Mouse (Mus musculus) urinary bladder, postnatal 14 days (tissue): ENCODE data around the gene Itgb5.

Experiments
- DNase-seq: peaks from one replicate; pipeline ENCODE4 v3.0.0; 2021; ENCODE audit warnings: low spot score

The Itgb5 gene

DNA sequence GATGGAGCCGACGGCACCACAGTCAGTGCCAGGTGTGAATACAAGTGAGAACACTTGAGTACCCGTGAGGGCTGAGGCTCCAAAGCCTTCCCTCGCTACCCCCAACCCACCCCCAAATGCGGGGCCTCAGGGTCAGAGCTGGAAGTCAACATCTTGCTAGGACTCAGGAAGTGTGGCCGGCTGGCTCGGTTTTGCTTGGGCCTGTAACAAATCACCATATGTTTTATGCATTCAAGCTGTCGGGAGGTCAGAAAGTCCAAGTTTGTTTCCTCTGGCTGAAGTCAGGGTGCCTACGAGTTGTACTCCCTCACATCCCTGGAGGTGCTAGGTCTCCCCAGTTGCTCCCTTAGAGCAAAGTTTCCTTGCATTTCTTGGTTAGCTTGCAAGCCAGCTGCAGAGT is 110.2 kb downstream of the Itgb5 start:
- DNase-seq, result no peak

DNA sequence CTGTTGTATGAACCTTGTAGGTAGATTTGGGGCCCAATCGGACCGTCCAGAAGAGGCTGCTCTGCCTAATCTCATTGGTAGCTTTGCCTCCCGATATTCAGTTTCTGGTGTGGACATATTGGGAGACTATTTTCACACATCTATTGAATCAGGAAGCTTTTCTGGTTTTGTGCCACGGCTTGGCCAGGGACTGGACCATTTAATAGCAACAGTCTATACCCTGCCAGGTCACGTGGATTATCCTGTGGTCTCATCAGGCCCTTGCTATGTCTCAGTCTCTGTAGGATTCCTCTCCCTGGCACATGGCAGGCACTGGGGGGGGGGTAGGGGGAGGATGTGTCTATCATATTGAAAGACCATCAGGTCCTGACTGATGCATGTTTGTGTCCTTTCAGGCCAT is 110.6 kb downstream of the Itgb5 start:
- no peak for DNase-seq

DNA sequence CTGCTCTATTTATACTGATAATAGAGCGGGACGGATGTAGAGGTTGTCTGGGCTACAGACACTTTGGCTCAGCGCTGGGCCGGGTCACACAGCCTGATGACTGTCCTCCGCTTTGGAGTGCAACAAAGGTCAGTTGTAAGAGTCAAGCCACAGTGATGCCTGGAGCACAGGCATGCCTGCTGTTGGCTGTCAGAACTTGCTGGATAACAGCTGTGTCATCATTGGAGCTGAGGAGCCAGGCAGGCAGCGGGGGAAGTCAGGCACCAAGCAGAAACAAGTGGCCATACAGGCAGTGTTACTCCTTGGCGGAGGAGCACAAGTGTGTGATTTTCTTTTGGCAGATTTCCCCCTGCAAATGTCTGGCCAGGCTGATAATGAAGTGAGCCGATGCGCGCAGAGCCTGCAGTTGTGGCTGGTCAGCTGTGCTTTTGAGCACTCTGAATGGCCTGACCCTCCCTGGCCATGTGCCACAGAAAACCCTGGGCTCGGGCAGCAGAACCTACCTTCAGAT is 111.9 kb downstream of the Itgb5 start:
- peak; percentile 76 for DNase-seq

DNA sequence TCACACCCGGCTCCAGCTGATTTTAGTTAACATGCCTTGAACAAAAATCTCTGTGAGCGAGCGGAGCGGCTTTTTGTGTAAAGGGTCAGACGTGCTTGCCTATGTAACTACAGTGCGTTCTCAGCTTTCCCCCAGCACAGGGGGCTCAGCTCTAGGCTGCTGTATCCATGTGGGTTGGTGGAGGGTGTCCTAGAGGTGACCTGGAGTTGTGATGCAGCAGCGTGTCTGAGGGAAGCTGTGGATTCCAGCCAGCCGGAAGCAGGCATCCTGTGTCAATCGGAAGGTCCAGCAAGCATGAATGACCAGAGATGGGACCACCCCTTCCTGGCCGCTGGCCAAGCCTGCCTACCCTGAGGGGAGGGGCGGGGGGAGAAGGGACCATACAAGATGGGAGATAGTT is 112.9 kb downstream of the Itgb5 start:
- peak; percentile 42 for DNase-seq

DNA sequence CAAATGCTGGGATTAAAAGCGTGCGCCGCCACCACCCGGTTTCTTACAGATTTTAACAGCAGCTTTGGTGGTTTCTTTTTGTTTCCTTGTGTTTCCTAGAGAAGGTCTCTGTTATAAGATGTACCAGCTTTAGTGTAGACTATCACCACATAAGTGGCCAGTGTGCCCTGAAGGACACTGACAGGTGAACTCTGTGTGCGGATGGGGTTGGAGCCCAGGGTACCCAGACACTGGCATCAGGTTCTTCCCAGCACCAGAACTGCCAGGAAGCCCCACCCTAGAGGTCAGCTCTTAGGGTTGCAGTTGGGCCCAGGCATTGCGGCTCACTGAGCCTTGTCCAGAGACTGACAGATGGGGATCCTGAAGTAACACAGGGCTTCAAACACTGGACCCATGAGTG is 113.9 kb downstream of the Itgb5 start:
- DNase-seq, result no peak

DNA sequence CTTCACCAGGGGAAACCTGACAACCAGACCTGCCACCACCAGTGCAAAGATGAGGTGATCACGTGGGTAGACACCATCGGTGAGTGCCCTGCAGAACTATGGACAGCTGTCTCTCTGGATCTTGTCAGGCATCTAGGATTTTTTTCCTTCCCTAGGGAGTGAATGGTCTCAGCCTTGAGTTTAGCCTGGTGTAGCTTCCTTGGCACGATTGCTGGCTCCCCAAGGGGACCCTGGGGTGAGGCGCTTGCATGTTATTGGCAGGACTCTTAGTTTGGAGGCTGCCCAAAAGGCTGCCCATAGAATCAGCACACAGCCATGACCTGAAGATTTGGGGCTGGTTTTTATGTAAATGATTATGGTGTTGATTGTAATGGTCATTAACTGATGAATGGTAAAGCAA is 114.7 kb downstream of the Itgb5 start:
- no peak for DNase-seq

DNA sequence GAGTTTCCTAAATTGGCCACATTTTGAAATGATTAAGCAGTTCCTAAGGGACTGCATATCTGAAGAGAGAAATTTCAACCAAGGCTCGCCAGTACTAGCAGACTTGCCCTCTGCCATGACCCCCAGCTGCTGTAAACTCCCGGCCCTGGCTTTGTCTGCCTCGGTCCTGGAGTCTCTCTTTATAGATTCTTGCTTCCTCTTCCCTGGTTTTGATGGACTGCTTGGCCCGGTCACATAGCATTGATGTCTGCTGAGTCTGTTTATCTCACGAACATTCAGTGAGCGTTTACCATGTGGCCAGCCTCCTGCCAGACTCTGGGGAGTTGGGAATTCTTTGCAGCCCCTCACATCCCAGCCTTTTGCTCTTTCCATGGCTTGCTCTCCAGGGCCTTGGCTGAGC is 115.3 kb downstream of the Itgb5 start:
- DNase-seq, result no peak

DNA sequence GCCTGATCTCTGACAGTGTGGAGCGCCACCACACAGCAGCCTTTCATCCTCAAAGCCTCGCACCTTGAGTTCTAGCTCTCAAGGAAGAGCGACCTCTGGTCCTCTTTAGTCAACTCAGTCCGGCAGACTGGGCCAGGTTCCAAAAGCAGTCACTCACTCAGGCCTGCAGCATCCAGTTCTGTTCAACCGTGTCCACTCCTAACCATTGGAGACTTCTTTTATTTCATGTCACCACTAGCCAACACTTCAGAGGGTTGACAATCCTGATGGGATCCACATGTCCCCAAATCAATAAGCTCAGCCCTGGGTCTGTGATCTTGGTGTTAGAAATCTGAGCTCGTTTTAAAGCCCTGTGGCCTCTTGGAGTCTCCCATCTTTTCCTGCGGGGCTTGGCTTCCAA is 116.6 kb downstream of the Itgb5 start:
- no peak for DNase-seq

DNA sequence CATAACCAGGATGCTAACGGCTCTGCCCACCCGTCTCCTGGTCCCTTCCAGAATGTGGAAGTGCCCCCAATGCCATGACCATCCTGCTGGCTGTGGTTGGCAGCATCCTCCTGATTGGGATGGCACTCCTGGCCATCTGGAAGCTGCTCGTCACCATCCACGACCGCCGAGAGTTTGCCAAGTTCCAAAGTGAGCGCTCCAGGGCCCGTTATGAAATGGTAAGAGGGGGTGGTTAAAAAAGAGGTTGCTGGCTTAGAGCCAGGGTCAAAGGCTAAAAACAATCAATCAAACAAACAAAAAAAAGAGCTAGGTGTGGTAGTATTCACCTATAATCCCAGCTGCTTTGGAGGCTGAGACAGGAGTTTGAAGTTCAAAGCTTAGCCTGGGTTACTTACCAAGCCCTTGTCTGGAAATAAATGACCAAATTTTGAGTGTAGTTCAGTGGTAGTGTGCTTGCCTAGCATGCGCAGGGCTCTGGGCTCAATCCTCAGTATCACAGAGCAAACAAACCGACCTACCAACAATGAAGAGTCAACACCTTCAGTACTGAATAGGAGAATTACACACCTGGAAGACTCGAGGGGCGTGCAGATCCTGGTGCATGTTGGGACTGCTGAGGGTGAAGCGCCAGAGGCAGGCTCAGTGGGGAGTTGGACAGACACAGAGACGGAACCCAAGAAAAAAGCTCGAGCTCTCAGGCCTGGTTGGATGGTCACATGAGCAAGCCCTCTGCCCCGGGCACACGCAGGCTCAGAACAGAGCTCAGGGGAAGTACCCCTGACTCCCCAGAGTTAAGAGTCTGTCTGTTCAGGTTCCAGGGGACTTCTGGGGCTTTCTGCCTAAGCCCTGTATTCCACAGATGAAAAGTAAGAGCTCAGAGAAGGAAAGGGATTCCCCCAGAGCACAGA is 118.5 kb downstream of the Itgb5 start:
- DNase-seq, result no peak

DNA sequence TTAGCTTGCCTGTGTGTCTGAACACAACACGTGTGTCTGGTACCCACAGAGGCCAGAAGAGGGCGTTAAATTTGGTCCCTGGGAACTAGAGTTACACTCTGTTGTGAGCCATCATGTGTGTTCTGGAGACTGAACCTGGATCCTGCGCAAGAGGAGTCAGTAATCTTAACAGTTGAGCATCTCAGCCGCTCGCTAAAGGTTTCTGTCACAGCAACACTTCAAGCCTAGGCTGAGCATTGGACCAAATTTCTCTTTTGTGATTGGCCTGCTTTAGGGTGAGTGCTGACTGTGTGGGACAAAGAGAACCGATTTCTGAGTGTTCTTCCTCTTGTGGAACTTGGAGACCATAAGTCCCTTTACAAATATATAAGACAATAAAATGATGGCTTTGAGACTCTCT is 120.9 kb downstream of the Itgb5 start:
- no peak for DNase-seq

DNA sequence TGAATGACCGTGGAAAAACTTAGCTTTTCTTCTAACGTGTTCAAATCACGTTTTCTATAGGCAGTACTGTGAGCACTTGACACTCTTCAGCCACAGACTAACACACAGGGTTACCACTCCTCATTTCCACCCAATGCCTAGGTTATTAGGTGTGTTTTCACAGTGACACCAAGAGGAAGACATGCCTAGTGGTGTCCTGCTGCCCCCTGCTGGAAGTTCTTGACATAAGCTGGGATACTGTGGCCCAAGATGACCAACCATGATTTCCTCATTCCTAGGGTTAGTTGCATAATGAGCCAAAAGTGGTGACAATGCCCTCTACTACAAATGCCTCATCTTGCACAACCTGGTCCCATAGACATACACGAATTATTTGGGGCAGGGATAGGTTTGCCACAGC is 121.4 kb downstream of the Itgb5 start:
- DNase-seq, result peak; percentile 91

DNA sequence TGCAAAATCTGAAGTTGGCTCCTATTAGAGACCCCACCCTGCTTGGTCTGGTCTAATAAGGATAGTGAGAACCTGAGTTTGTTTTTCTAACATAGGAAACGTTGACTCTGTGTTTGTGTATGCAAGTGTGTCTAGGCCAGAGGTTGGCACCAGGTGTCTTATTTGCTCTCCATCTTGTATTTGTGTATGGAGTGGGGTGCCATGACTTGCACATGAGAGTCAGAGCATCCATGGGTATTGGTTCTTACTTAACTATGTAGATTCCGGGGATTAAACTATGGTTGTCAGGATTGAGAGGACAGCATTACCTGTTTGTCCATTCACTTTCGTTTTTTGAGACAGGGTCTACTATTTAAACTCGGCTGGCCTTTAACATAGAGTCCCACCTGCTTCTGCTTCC is 123.5 kb downstream of the Itgb5 start:
- DNase-seq, result no peak

DNA sequence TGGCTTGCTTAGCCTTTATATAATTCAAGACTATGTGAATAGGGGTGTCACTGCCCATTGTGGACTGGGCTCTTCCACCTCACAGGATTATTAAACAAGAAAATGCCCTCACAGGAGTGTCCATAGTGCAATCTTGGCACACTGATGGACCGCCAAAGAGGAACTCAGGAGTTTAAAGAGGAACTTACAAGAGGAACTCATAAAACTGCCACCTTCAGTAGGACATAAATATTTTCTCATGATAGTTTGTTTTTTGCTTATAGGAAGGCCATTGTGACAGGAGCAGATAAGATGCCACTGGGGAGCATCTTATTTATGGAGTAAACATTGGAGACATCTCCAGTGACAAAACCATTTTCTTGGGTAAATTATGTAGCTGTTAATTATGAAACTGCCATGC is 125.3 kb downstream of the Itgb5 start:
- no peak for DNase-seq

DNA sequence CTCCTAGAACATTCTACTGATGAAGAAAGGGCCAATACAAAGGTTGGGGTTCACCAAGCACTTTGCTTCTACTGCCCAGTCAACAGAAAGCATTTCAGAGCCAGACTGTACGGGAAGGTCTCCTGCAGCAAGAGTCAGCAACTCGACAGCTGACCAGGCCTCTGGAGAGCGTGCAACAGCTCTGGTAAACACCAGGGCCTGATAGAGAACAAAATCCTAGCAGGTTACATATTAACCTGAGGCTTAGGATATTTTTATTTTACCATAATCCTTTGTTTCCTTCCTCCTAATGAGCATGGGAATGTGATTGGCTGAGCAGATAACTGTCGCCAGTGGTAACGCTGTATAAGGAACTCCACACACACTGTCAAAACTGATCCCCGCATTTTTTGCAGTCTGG is 134.0 kb downstream of the Itgb5 start:
- no peak for DNase-seq

DNA sequence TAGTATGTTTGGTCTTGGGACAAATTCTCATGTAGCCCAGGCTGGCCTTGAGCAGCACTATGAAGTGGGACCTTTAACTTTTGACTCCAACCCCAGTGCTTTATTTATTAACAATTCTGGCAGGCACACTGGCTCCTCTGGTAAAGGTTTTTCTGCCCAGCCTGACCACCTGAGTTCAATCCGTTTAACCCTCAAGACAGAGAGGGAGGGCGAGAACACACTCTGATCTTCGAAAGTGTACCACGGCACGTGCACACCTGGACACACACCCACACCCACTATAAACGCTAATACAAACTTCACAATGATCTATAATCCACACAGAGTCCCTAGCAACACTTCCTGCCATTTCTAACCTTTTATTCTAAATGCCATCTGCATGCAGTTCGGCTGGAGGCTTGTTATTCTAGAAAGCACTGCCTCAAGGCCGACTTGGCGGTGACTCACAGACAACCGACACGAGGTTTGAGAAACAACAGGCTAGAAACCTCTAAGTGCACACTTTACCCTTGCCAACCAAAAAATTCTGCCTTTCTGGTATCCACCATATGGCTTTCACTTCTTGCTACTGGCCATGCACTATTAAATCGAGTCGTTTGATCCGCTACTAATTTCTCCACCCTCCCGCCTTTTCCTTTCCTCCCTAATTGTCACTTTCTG is 136.5 kb downstream of the Itgb5 start:
- peak; percentile 20 for DNase-seq

DNA sequence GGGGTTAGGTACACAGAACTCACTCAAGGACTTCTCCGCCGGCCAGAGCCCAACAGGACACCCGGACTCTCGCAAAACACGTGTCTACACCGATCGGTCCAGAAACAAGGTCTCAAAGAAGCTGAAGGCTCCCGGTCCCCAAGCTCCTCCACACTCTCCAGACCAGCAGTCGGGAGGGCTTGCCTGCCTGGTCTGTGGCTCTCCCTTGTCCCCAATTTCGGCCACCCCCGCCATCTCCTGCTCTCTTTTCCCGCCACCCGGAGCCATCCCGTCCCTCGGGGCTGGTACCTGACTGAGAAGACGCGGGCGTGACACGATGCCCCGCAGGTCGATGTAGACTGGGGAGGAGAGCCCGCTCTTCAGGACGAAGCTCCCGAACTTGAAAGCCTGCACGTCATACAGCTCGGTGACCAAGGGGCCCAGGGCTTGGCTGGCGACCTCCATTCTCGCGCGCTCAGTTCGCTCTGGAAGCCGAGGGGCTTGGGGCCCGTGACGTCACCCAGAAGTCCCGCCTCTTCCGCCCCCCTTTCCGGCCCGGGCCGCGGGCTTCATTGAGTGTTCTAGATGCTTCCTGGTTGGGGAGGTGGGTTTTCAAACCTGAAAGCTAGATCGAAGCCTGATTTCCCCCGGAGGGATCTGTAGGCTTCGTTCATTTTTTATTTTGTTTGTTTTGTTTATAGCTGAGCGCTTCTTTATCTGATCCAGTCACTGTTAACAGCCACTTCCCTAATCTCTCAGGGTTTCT is 137.2 kb downstream of the Itgb5 start, which contains the start of gene Umps:
TSS of gene Umps (minus strand) at position 501 of the 745 bp plus-strand sequence.
- DNase-seq, result peak; percentile 79

DNA sequence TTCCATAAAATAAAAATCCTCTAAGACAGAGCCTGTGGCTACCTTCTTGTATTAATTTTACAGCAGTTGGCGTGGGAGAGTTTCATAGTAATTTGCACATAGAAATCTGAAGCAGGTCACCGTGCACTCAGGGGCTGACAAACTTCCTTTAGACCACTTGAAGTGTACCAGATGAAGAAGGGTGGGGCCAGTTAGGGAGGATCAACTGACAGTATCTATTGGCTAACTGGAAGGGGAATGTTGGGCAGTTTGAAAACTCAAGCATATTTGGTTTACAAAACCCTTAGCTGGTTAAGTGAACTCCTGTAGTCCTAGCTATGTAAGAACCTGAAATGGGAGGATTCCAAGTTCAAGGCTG is 137.8 kb downstream of the Itgb5 start:
- DNase-seq, result no peak

DNA sequence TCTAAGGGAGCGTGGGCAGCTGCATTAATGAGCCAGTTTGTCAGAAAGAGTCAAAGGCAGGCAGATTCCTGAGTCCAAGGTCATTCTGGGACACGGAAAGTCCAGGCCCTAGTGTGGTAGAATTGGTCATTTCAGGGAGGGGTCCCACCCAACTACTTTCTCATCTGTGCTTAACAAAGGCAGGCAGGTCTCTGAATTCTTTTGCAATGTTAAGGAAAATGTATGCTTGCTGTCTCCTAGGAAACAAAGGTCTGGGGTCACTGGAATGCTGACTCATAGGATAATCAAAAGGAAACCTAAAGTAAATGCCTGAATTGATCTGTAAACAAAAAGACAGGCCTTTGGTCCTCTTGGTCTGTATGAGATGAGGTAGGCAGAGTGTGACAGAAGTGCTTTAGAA is 150.4 kb downstream of the Itgb5 start:
- DNase-seq, result no peak

DNA sequence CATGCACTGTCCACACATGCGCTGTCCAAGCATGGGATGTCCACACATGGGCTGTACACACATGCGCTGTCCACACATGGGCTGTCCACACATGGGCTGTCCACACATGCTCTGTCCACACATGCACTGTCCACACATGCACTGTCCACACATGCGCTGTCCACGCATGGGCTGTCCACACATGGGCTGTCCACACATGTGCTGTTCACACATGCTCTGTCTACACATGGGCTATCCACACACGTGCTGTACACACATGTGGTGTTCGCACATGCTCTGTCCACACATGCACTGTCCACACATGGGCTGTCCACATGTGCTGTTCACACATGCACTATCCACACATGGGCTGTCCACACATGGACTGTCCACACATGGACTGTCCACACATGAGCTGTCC is 154.2 kb downstream of the Itgb5 start:
- DNase-seq, result no peak

DNA sequence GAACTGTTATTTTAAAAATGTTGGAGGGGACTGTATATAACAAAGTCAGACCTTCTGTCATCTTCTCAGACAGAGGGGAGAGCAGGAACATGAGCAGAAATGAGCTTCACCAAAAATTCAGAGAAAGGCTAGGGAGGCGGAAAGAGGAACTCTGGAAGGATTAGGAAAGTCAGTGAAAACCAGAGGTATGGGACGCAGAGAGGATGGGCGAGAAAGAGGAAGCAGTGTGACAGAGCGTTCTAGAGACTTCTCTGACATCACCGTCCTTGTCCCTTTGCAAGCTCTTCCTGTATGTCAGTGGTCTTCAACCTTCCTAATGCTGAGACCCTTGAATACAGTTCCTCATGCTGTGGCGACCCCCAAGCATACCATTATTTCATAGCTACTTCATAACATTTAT is 155.9 kb downstream of the Itgb5 start:
- DNase-seq, result no peak

DNA sequence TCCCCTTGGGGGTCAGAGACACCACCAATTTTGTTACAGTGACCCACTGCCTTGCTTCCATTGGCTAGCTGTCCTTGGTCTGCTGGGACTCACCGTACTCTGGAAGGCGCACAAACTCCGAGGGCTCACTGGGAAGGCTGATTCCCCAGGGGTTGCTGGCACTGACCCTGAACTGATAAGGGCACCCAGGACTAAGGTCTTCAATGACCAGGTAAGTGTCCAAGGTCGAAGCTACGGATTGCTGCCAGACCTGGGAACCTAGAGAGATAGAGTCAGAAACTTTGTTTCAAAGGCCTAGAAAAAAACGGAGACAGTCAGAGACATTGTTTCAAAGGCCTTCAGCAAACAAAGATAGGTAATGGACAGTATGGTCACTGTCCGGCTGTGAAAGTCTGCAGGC is 157.5 kb downstream of the Itgb5 start:
- no peak for DNase-seq

DNA sequence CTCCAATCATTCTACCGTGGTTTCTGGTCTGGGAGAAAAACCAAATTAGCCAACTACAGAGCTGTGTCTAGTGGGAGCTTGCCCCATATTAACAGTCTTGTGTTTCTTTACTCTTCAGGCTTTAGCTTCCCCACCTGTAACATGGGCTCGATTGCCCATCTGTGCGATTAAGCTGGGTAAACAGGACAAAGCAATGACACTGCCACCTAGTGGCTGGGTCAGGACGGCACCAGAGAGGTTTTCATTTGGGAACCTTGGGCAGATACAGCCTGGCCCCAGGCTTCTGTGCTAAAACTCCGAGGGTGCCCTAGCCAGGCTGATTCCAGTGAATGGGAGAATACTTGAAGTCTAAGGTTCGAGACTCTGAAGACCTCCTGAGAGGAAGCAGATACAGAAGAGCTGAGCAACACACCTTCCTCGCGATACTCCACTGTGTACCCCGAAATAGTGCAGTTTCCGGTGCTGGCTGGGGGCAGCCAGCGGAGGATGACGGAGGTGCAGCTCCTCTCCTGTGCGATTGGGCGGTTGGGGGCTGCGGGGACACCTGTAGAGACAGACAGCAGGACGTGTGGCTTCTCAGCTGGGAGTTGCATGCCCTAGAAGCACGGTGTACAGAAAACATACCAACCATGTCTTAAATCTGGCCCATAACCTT is 159.0 kb downstream of the Itgb5 start:
- DNase-seq, result peak; percentile 65
